Mouse (Mus musculus): ENCODE measurements around the gene Lce3e. TPM values are rescaled to one million over a fixed set of nuclear protein-coding genes. Genes with fewer than 3 reads are reported as not detected.

The Lce3e gene
- polyA plus RNA-seq, 1 experiment: not detected

GRCm38 (mm10) chr3:93002843-93003242 lies 36.0 kb downstream of the Lce3e start:
- H3K4me3 ChIP-seq (replicated peaks): no peak overlapping the region
- H3K27me3 ChIP-seq (ENCODE audit: control insufficient read depth): no peaks in the 10 kb centered on the region
- no peaks in the 10 kb centered on the region for H3K36me3 ChIP-seq (ENCODE audit: control insufficient read depth)
- no peaks in the 10 kb centered on the region for H3K9me3 ChIP-seq (ENCODE audit: control insufficient read depth, low read length)
- no peaks in the 10 kb centered on the region for H3K4me1 ChIP-seq (ENCODE audit: control insufficient read depth)
- TF ChIP-seq TAL1 (IDR thresholded peaks at IDR 0.05; ENCODE audit: low read length) (no peak), GATA1 (IDR thresholded peaks at IDR 0.05; ENCODE audit: low read length) (no peak)

- no peak for TF ChIP-seq TAL1 (IDR thresholded peaks at IDR 0.05; ENCODE audit: low read length)
- no peak for TF ChIP-seq GATA1 (IDR thresholded peaks at IDR 0.05; ENCODE audit: low read length)
- Histone ChIP-seq H3K36me3 (ENCODE audit: control insufficient read depth) (no peaks in the 10 kb centered on the region), H3K9me3 (ENCODE audit: control insufficient read depth, low read length) (no peaks in the 10 kb centered on the region), H3K4me1 (ENCODE audit: control insufficient read depth) (no peaks in the 10 kb centered on the region), H3K27me3 (ENCODE audit: control insufficient read depth) (peaks cover 11% of the 10 kb centered on the region), H3K4me3 (replicated peaks) (no peak overlapping the region)
These were observed 47.5 kb downstream of the Lce3e start for GRCm38 (mm10) chr3:93014378-93014801.

- H3K9me3 ChIP-seq (ENCODE audit: control insufficient read depth, low read length): no peaks in the 10 kb centered on the region
- H3K4me3 ChIP-seq (replicated peaks): no peak overlapping the region
- H3K36me3 ChIP-seq (ENCODE audit: control insufficient read depth): no peaks in the 10 kb centered on the region
- H3K27me3 ChIP-seq (ENCODE audit: control insufficient read depth): peaks cover 11% of the 10 kb centered on the region
- TF ChIP-seq TAL1 (IDR thresholded peaks at IDR 0.05; ENCODE audit: low read length) (no peak), GATA1 (IDR thresholded peaks at IDR 0.05; ENCODE audit: low read length) (no peak)
- no peaks in the 10 kb centered on the region for H3K4me1 ChIP-seq (ENCODE audit: control insufficient read depth)
These were observed 48.0 kb downstream of the Lce3e start for GRCm38 (mm10) chr3:93014871-93015270.

GRCm38 (mm10) chr3:93015460-93016104 lies 48.7 kb downstream of the Lce3e start, which contains the start of gene Crct1:
Crct1 (minus strand) TSS chr3:93015687.
- Histone ChIP-seq H3K36me3 (ENCODE audit: control insufficient read depth) (no peaks in the 10 kb centered on the region), H3K4me3 (replicated peaks) (no peak within 1 kb of the TSS), H3K9me3 (ENCODE audit: control insufficient read depth, low read length) (no peaks in the 10 kb centered on the region), H3K4me1 (ENCODE audit: control insufficient read depth) (no peaks in the 10 kb centered on the region), H3K27me3 (ENCODE audit: control insufficient read depth) (peaks cover 11% of the 10 kb centered on the region)
- TF ChIP-seq GATA1 (IDR thresholded peaks at IDR 0.05; ENCODE audit: low read length): no peak
- no peak for TF ChIP-seq TAL1 (IDR thresholded peaks at IDR 0.05; ENCODE audit: low read length)

Other genes starting within 250 kb of the Lce3e start
- not detected in 2 replicates for gene Lce1f, start 246.7 kb upstream of the Lce3e start, polyA plus RNA-seq (2012)
- not detected in 2 replicates for gene Gm38119, start 228.0 kb upstream of the Lce3e start, polyA plus RNA-seq (2012)
- gene Lce1g, start 214.7 kb upstream of the Lce3e start, polyA plus RNA-seq (2012): not detected in 2 replicates
- gene Lce1h, start 202.0 kb upstream of the Lce3e start, polyA plus RNA-seq (2012): not detected in 2 replicates
- not detected in 2 replicates for gene Lce1i, start 188.2 kb upstream of the Lce3e start, polyA plus RNA-seq (2012)
- not detected in 2 replicates for gene Lce1j, start 176.5 kb upstream of the Lce3e start, polyA plus RNA-seq (2012)
- gene Lce1k, start 159.2 kb upstream of the Lce3e start, polyA plus RNA-seq (2012): not detected in 2 replicates
- not detected in 2 replicates for gene Kprp, start 139.8 kb upstream of the Lce3e start, polyA plus RNA-seq (2012)
- not detected in 2 replicates for gene Lce1l, start 115.8 kb upstream of the Lce3e start, polyA plus RNA-seq (2012)
- not detected in 2 replicates for gene 2310050C09Rik, start 96.8 kb upstream of the Lce3e start, polyA plus RNA-seq (2012)
- gene Lce3a, start 40.8 kb upstream of the Lce3e start, polyA plus RNA-seq (2012): not detected in 2 replicates
- not detected in 2 replicates for gene Lce3b, start 34.1 kb upstream of the Lce3e start, polyA plus RNA-seq (2012)
- gene Lce3c, start 22.6 kb upstream of the Lce3e start, polyA plus RNA-seq (2012): not detected in 2 replicates
- not detected in 2 replicates for gene Lce3d, start 9.7 kb upstream of the Lce3e start, polyA plus RNA-seq (2012)
- not detected in 2 replicates for gene Lce3f, start 25.2 kb downstream of the Lce3e start, polyA plus RNA-seq (2012)
- gene Crct1, start 48.6 kb downstream of the Lce3e start, polyA plus RNA-seq (2012): not detected in 2 replicates
- not detected in 2 replicates for gene Lce1m, start 52.0 kb downstream of the Lce3e start, polyA plus RNA-seq (2012)
- not detected in 2 replicates for gene Gm4858, start 101.8 kb downstream of the Lce3e start, polyA plus RNA-seq (2012)
- gene Crnn, start 177.7 kb downstream of the Lce3e start, polyA plus RNA-seq (2012): not detected in 2 replicates
- gene Flg2, start 230.2 kb downstream of the Lce3e start, polyA plus RNA-seq (2012): not detected in 2 replicates